Comparison of ENCODE assay signal across 1 mouse cellular context in genomic region chr19:54076362-54077349, GRCm38 (mm10).
TF ChIP-seq lines count a peak whose summit lies in the region.

No protein-coding gene starts in this region.

TF ChIP-seq in CH12.LX, 34 proteins besides CTCF, POLR2A, EP300 and RAD21 (continued from another document):
- TF ChIP-seq MAX (IDR thresholded peaks at IDR 0.05; ENCODE audit: low read length) = no peak
- no peak for TF ChIP-seq IRF4 (IDR thresholded peaks at IDR 0.05; ENCODE audit: low read depth, low read length)
- no peak for TF ChIP-seq JUND (conservative IDR thresholded peaks at IDR 0.05; ENCODE audit: low read depth, low read length)
- no peak for TF ChIP-seq JUN (IDR thresholded peaks at IDR 0.05; ENCODE audit: insufficient read depth, low read depth, low read length)
- TF ChIP-seq MAZ (IDR thresholded peaks at IDR 0.05; ENCODE audit: low read depth, low read length) = no peak
- no peak for TF ChIP-seq GABPA (IDR thresholded peaks at IDR 0.05; ENCODE audit: insufficient replicate concordance, low read depth, low read length)
- no peak for TF ChIP-seq NELFE (IDR thresholded peaks at IDR 0.05; ENCODE audit: low read depth, low read length)
- TF ChIP-seq SMC3 (IDR thresholded peaks at IDR 0.05; ENCODE audit: low read depth, low read length) = no peak
